Mouse (Mus musculus) gastrocnemius, adult 2 months (tissue): ENCODE data around the gene Fnip2. TPM values are rescaled to one million over a fixed set of nuclear protein-coding genes. Genes with fewer than 3 reads are reported as not detected.

Experiments
- DNase-seq: peaks from one replicate; pipeline ENCODE4 v3.0.0; 2022
- H3K27ac ChIP-seq: fragments of 200-600 bp; 2 replicates; pipeline ENCODE4 v1.8.1; 2022; ENCODE audit warnings: mild to moderate bottlenecking
- H3K4me3 ChIP-seq: fragments of 200-600 bp; 2 replicates; pipeline ENCODE4 v1.8.1; 2022; ENCODE audit warnings: mild to moderate bottlenecking, moderate library complexity
- CTCF ChIP-seq: fragments of 200-600 bp; IDR thresholded peaks from 2 replicates; pipeline ENCODE4 v1.8.1; 2022; ENCODE audit warnings: antibody characterized with exemption, mild to moderate bottlenecking, moderate library complexity
- intact Hi-C: fragments of 180-260 bp; cut with DNase I; formaldehyde crosslinking; loops from one replicate; pipeline ENCODE4 v1.15.1; 2025
- long read RNA-seq, 2 experiments: library from polyadenylated mRNA; stranded (forward); transcript quantifications; one replicate each; pipeline ENCODE4 v2.0.0; 2021
- total RNA-seq, 2 experiments: library from RNA; stranded (reverse); gene quantifications; 2 replicates each; pipeline ENCODE4 v1.2.3; 2021

Gene Fnip2
- total RNA-seq, result 1 to 10 TPM; 3.5 to 5.0 TPM
- long read RNA-seq, experiment 1, partial matches to known transcripts, result 2 of 3 reads
- long read RNA-seq, experiment 1, other reads (novel, unspliced or antisense), result 1 of 3 reads
- long read RNA-seq, experiment 2, partial matches to known transcripts, result 0 of 2 reads
- long read RNA-seq, experiment 2, other reads (novel, unspliced or antisense), result 1 of 2 reads

- H3K27ac ChIP-seq, result peak within 1 kb of the TSS; percentile 94
- DNase-seq, result peak; percentile 94
- intact Hi-C loops, result loop anchor here (5.0 kb wide), 4 partner anchors 36 to 366 kb away; partner anchors contain the start of gene Rapgef2
- TF ChIP-seq CTCF, result no peak
- peak within 1 kb of the TSS; percentile 89 for H3K4me3 ChIP-seq
Measured at GRCm38 (mm10) chr3:79567703-79568362, at the start of gene Fnip2. Gene Fnip2, minus strand, starts transcription at chr3:79567796.

GRCm38 (mm10) chr3:79609886-79610285, 42.3 kb upstream of the Fnip2 start:
- intact Hi-C loops, result no loop called here
- no peak overlapping the region for H3K4me3 ChIP-seq
- no peak for TF ChIP-seq CTCF
- H3K27ac ChIP-seq, result no peak overlapping the region
- no peak for DNase-seq

GRCm38 (mm10) chr3:79595468-79595867, 27.9 kb upstream of the Fnip2 start:
- TF ChIP-seq CTCF, result no peak
- DNase-seq, result no peak
- Histone ChIP-seq H3K27ac (no peak overlapping the region), H3K4me3 (no peak overlapping the region)
- intact Hi-C loops, result loop anchor here (10.0 kb wide), 1 partner anchor 521 kb away; no protein-coding TSS in a partner anchor

GRCm38 (mm10) chr3:79591793-79592471, 24.3 kb upstream of the Fnip2 start:
- TF ChIP-seq CTCF, result no peak
- Histone ChIP-seq H3K27ac (peak overlapping the region; percentile 94), H3K4me3 (peak overlapping the region; percentile 80)
- intact Hi-C loops, result loop anchor here (10.0 kb wide), 1 partner anchor 517 kb away; no protein-coding TSS in a partner anchor
- DNase-seq, result no peak

GRCm38 (mm10) chr3:79590863-79591792, 23.5 kb upstream of the Fnip2 start, which contains the start of gene Ppid:
Gene Ppid, plus strand, starts transcription at chr3:79591342.
- Histone ChIP-seq H3K27ac (peak within 1 kb of the TSS; percentile 94), H3K4me3 (peak within 1 kb of the TSS; percentile 80)
- TF ChIP-seq CTCF, result no peak
- peak; percentile 86 for DNase-seq
- intact Hi-C loops, result loop anchor here (10.0 kb wide), 1 partner anchor 516 kb away; no protein-coding TSS in a partner anchor

- Histone ChIP-seq H3K27ac (no peak overlapping the region), H3K4me3 (no peak overlapping the region)
- intact Hi-C loops, result loop anchor here (5.0 to 10.0 kb wide), 3 partner anchors 87 to 515 kb away; partner anchors contain the start of gene Rapgef2
- DNase-seq, result no peak
- TF ChIP-seq CTCF, result no peak
Measured at GRCm38 (mm10) chr3:79589671-79590070, 22.1 kb upstream of the Fnip2 start.

- intact Hi-C loops, result loop anchor here (1.0 to 5.0 kb wide), 5 partner anchors 85 to 628 kb away; partner anchors contain the start of gene Rapgef2
- peak; percentile 90 for DNase-seq
- TF ChIP-seq CTCF, result peak; percentile 100
Measured at GRCm38 (mm10) chr3:79586804-79587203, 19.2 kb upstream of the Fnip2 start.

GRCm38 (mm10) chr3:79579891-79580575, 12.4 kb upstream of the Fnip2 start:
- Histone ChIP-seq H3K27ac (no peak overlapping the region), H3K4me3 (no peak overlapping the region)
- DNase-seq, result no peak
- intact Hi-C loops, result no loop called here
- no peak for TF ChIP-seq CTCF

More at GRCm38 (mm10) chr3:79586804-79587203, 19.2 kb upstream of the Fnip2 start:
- Histone ChIP-seq H3K4me3 (no peak overlapping the region), H3K27ac (no peak overlapping the region)

GRCm38 (mm10) chr3:79578164-79578563, 10.6 kb upstream of the Fnip2 start:
- no peak for TF ChIP-seq CTCF
- intact Hi-C loops, result no loop called here
- no peak for DNase-seq
- no peak overlapping the region for H3K27ac ChIP-seq
- no peak overlapping the region for H3K4me3 ChIP-seq

- TF ChIP-seq CTCF, result no peak
- intact Hi-C loops, result no loop called here
- no peak for DNase-seq
- Histone ChIP-seq H3K27ac (no peak overlapping the region), H3K4me3 (no peak overlapping the region)
Measured at GRCm38 (mm10) chr3:79577606-79578005, 10.0 kb upstream of the Fnip2 start.

GRCm38 (mm10) chr3:79576865-79577264, 9.3 kb upstream of the Fnip2 start:
- intact Hi-C loops, result no loop called here
- TF ChIP-seq CTCF, result no peak
- no peak for DNase-seq
- Histone ChIP-seq H3K4me3 (no peak overlapping the region), H3K27ac (no peak overlapping the region)
